Mouse (Mus musculus): Measurements from ENCODE around the gene Hs2st1.

The Hs2st1 gene

DNA sequence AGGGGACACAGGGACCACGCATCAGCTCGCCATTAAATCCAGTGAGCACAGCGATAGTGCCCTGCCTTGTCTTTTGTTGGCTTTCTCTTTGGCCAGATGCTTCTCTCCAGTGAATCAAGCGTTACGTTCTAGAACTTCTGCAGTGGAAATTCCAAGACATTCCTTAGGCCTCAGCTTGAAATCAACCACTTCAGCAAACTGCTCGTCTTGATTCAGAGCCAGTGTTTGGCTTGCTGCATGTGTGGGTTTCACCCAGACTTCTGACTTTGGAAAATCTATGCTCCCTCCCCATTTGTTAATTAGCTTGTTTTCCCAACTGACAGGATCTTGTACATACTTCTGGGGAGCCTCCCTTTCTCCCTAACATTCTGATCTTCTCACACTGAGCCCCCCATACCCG lies 16.8 kb upstream of the Hs2st1 start:
- DNase-seq (ENCODE audit: extremely low read depth, low read depth), result no peak

DNA sequence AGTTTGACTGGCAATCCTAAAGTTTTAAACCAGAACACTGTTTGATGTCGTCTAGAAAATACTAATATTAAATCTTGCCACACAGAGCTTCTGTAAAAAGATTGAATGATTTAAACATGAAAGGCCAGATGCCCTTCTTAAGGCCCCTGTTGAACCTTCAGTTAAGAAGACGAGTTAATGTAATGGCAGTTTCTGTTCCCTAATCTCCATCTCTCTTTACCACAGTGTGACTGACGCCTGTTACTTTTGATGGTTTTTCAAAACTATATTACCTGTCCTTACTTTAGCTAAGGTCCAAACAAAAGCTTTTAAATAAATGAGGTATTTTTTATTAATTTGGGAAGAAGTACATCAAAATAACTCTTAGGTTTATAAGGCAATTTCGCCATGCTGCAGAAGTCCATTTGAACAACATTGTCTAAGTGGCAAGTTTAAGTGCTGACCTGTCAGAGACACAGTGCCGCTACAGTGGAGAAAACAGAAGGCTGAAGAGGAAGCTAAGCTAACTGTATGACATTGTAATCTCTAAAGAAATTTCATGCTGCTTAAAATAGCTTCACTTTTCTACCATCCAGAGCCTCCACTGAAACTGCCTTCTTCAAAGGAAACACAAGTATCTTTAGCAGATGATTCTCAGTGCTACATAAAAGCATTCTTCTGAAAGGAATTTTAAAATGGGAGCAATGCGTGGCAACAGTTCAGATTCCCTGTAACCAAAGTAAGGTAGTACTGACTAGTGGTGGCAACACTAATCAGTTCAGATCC lies 15.0 kb upstream of the Hs2st1 start:
- no peak for DNase-seq (ENCODE audit: extremely low read depth, low read depth)

DNA sequence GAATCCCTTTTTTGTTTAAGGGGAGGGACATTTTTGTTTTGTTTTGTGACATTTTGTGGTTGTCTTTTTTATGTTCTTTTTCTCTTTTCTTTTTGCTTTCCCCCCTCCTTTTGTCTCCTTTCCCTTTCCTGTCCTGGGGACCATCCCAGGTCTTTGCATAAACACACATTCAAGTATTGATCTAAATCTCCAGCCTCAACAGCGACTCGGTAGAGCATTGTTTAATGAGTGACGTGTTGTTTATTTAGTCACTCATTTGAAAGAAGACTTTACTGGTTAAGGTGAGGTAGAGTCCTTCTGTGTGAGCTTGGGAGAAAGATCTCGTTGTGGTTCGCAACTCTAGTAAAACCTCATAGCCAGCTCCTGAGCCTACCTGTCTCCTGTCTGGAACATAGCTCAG lies 13.8 kb upstream of the Hs2st1 start:
- DNase-seq (ENCODE audit: extremely low read depth, low read depth), result no peak

DNA sequence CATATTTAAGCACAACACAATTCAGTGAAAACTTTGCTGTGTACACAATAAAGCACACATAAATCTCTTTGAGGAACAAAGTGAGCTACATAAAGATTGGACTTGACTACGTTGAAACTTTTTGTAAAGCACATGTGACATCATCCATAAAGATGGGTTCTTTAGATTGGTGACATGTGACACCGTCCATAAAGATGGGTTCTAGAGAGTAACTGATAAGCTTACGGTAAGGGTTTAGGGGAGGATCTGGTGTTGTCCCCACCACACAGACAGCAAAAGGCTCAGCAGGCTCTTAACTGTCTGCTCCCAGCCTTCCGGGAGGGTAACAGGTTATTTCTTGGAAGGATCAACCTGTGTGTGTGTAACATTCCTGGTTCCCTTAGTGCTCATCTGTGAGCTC lies 12.3 kb upstream of the Hs2st1 start:
- no peak for DNase-seq (ENCODE audit: extremely low read depth, low read depth)

DNA sequence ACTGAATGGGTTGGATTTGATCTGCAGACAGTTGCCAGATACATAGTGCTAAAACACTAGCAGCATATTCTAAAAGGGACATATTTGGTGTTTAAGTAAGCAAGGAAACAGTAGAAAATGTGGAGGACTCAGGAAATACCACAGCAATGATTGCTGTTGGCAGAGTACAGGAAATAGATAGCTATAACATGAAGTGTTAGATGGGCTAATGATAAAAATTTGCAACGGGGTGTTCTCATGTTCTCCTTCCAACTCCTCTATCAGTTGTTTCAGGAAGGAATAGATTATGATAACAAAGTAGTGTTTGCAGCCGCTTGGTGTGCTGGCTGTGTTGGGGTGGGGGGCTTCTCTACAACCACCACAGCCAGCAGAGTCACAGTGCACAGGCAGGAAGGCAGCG lies 11.9 kb upstream of the Hs2st1 start:
- no peak for DNase-seq (ENCODE audit: extremely low read depth, low read depth)

DNA sequence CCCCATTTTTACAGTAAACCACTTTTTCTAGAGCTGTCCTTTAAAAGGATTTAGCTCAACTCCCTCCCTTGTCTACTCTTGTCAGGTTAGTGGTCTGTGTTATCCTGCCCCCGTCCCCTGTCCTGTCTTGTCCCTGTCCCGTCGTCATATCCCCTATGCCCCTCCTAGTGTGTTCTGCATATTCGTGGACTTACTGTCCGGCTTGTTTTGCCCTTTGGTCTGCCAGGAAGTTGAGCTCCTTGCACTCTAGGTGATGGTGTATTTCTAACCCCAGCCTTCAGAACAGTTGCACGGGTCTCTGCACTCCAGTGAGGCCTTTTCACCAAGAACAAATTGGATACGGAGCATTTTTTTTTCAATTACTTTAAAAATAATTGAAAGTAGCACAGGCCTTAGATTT lies 10.3 kb upstream of the Hs2st1 start:
- DNase-seq (ENCODE audit: extremely low read depth, low read depth), result no peak

DNA sequence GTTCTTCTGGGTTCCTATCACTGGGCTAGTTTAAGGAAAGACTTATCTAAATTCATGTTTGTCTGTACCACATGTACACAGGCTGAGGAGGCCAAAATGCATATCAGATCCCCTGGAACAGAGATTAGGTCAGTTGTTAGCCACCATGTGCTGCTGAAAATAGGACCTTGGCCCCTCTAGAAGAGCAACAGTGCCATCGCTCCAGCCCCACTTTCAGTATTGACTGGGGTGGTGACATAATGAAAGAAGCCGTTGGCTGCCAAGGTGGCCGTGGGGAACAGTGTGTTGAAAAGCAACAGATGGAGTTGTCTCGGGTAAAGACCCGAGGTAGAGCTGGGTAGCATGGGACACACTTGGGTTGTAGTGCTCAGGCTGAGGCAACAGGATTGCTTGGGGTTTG lies 9.8 kb upstream of the Hs2st1 start:
- DNase-seq (ENCODE audit: extremely low read depth, low read depth), result no peak

DNA sequence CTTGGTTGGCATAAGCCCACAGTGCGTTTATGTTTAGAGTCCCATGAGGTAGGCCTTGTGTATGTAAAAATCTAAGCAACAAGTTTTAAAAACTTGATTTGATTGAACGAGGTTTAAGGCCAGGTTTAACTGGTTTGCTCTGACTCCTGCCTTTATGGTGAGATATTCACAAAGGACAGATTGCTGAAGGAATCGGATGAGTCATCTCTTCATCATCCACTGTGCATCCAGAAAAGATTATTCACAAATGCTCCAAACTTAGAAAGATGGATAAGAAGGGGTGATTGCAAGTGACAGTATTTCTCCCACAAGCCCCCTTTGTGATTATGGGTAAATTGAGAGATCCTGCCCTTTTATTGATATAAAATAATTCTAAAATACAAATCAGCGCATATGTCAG lies 8.9 kb upstream of the Hs2st1 start:
- no peak for DNase-seq (ENCODE audit: extremely low read depth, low read depth)

DNA sequence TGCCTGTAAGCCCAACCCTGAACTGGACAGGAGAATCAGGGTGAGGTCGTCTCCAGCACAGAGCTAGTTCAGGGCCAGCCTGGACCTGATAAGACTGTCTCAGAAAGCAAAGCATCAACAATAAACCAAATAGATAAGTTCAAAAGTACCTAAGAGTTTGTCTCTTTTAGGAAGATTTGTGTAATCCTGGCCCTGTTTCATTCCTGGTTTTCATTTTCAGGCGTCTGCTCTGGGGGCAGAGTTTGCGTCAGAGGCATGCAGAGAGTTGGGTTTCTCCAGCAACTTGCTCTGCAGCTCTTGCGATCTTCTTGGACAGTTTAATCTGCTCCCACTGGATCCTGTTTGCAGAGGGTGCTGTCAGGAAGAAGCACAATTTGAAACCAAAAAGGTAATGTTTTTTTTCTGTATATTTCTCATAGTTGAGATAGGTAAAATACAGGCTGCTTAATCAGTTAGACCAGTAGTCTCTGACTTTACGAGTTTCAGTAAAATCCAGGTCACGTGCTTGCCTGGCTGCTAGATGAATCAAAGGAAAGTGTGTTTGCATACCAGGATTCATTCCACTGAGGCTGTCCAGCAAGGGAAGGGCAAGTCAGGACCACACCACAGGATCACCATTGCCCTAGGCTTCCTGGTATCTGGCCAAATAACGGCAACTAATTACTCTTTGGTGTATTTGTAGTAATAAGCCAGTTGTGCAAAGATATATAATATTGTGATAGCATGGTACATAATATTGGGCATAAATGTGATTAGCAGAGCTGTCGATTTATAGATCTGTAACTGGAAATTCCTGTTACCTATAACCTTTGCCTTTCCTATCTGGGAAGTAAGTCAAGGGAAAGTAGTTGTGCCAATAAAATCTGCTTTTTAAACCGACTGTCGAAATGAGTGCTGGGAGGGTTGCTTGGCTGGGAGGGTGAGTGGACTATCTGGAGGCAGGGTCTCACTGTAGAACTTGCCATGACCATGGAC lies 7.7 kb upstream of the Hs2st1 start:
- DNase-seq (ENCODE audit: extremely low read depth, low read depth), result no peak

DNA sequence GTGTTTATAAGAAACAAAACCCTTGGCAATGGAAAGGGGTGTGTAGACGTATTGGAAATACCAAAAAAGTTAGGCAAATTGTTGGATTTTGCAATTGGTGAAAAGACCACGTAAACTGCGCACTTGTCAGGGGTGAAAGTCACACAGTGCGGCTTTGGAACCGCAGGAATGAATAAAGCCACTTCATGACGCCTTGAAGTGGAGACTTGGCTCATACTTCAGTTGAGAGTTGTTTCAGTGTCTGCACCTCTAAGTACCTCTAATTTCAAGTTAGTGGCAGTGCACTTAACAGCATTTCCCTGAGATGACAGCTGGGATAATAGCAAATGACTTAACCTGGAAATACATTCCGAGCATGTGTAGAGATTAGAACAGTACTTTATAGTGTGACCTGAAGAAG lies 4.3 kb upstream of the Hs2st1 start:
- DNase-seq (ENCODE audit: extremely low read depth, low read depth), result no peak

DNA sequence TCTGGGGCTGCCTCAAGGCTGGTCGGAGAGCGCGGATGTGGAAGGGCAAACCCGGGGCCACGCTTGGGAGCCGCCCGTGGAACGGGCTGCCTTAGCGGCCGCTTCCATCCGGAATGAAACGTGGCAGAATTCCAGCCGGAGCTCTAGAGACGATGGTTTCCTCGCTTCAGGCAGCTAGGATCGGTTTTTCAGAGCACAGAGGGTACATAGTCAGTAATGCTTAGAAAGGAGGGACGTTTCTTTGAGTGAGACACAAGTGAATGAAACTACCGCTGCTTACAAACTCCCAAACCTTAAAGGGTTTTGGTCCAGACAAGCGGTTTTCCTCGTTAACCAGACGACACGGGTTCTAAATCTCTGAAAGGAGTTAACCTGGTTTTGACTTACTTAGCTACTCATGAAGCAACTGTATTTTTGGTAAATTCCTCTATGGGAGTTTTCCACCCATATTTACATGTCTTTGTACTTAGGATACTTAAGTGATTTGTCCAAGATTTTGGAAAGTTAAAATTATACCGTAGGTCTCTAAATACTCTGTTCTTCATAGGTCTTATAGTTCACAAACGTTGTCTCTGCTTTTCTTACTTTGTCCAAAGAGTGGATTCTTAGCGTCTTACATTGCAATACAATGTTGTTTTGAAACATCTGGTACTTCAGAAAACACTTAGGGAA lies 971 bp upstream of the Hs2st1 start:
- DNase-seq (ENCODE audit: extremely low read depth, low read depth), result peak; percentile 26

DNA sequence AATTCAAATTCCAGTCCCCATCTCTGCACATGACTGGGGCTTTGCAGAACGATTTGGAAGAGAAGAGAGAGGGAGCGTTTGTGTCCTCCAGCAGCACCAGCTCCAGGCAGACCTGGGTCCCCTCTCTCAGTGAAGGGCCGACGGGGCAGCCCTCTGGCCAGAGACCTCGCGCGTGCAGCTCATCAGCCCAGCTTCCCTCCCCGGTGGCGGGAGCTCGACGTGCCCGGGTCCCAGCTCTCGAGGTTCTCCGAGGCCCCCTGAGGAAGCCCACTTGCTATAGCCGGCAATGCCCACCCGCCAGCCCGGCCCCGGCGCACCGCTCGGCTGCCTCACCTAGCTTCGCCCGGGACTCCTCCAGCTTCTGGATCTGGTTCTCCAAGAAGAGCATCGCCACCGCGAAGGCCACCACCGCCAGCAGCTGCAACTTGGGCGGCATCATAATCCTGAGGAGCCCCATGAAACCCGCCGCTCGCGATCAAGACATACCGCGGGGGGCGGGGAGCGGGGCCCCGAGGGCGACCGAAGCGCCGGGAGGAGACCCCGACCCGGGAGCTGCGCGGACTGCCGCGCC lies 495 bp downstream of the Hs2st1 start:
- no peak for DNase-seq (ENCODE audit: extremely low read depth, low read depth)

DNA sequence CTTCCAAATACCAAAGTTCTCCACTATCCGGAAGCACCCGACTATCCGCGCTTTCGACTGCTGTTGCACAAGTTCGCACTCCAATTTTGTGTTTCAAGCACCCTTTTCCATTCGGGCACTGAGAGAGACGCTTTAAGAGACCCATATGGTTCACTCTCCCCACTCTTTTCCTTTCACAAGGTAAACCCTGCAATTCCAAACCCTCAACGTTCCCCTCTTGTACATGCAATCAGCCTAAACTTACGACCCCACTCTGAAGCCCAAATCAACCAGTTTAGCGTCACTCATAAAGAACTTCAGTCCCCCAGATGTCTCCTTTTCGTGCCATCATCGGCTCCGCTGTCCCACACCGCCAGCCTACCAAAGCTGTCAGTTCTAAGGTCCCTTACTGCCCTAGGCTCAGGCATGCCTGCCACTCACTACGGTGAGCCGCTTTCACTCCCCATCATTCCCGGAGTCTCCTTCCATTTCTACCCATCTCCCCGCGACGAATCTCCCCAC lies 1.1 kb downstream of the Hs2st1 start:
- DNase-seq (ENCODE audit: extremely low read depth, low read depth), result peak; percentile 33

DNA sequence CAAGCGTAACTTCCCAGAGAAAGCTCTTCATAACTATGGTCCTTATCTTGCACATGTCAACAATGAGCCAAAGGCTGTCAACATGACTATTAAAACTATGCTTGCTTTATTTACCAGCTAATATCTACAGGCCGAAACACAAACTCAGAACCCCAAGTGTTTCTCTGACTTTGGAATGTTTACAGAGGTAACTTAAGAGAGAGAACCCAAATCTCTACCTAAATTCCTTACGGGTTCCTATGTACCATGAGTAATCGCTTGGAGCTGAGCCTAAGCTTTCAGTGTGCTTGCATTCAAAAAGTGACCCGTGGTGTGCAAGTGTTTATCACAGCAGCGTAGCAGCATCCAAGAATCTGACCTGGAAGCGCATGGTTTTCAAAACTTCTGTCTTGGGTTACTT lies 4.8 kb downstream of the Hs2st1 start:
- DNase-seq (ENCODE audit: extremely low read depth, low read depth), result no peak

DNA sequence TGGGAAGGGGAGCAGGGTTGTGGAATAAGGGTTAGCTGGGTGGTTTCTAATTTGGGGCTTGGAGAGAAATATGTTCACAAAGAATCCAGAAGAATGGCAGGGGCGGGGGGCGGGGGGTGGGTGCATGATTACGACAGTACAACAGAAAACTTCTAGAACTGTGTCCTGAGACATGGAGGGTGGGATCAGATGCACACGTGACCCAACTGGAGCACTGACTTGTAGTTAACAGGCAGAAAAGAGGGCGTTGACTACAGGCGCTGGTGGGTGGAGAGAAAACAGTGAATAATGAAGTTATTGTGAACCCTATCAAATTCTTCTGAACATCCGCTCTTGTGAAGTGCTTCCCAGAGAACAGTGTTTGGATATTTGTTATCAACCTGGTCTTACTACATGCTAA lies 6.1 kb downstream of the Hs2st1 start:
- no peak for DNase-seq (ENCODE audit: extremely low read depth, low read depth)

DNA sequence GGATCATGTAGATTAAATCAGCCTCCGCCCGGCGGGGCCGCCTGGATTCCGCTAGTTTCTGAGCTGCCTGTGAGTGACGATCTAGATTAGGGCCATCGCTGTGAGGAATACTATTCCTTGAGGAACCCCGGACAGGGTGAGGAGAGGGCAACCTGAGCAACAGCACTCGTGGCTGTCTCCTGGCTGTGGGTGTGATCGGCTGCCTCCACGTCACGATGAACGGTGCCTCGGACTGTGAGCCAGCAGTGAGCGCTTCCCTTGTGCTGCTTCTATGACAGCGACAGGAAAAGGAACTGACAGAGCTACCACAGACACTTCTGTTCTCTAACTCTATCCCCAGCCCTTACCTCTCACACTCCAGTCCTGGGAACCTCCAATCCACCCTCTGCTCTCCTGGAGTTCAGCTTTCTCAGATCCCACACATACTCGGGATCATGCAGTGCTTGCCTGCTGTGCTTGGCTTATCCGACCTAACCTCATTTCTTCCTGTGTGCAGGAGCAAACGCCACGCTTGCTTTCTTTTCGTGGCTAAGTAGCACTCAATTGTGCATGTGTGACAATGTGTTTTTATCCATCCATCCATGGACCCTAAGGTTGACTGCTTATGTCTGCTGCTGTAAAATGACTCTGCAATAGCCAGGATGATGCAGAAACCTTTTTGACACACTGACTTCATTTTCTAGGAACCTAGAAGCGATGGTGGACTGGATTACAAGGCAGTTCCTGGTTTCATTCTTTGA lies 8.3 kb downstream of the Hs2st1 start:
- DNase-seq (ENCODE audit: extremely low read depth, low read depth), result no peak

DNA sequence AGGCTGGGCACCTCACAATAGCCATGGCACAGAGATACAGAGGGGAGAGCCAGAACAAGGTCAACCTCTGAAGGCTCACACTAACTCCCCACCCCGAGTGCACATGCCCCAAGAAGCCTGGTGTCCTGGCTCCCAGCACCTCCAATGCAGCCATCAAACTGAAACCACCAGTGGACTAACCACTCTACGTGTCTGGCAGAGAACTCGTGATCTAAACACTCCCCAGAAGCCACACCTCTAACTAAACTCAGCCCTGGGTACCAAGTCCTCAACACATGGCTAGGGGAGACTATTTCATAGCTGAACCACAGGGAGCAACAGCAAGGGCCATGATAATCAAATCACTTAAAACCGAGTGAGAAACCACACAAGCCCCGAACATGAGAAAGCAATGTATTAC lies 11.7 kb downstream of the Hs2st1 start:
- DNase-seq (ENCODE audit: extremely low read depth, low read depth), result no peak

DNA sequence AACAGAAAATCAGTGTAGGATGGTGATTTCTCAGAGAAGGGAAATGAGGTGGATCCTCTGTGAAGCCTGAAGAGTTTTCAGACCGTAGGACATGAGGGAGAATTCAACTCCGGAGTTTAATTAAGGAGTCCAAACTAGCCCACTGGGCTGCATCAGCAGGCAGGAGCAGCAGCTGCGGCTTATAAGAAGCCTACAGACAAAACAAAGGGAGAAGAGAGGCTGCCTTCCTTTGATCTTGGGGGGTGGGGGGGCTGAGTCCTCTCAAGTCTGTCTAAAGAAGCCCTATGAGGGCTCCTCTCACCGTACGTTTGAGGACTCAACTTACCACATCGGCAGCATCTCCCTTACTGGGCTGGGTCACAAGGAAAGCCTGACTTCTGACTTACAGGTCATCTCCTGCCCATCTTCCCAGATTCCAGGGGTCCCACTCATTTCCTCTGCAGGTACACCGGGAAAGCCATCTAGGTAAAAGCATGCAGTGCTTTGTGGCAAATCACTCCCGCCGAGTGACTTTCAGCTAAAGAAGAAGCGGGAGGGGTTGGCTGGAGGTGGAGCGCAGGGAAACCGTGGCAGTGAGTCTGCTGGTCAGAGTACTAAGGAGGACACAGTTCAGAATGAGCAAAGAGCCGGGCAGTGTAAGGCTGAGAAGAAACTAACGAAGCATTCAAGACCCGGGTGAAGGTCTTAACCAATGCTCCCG lies 13.2 kb downstream of the Hs2st1 start:
- no peak for DNase-seq (ENCODE audit: extremely low read depth, low read depth)

DNA sequence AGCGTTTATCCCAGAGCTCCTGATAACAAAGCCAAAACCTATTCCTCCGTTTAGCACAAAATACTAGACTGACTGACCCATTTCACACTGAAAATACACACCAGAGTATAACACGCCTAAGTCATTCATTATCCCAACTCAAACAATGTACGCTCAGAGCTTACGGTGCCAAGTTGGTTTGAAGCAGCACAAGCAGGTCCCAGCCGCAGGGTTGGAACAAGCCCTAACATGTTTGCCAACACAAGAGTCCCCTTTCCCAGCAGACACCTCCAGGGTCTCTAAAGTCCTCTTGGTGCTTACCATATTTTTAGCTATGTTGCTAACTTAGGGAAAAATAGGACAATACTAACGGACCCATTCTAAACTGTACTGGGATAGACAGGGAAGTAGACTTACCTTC lies 14.8 kb downstream of the Hs2st1 start:
- DNase-seq (ENCODE audit: extremely low read depth, low read depth), result no peak

DNA sequence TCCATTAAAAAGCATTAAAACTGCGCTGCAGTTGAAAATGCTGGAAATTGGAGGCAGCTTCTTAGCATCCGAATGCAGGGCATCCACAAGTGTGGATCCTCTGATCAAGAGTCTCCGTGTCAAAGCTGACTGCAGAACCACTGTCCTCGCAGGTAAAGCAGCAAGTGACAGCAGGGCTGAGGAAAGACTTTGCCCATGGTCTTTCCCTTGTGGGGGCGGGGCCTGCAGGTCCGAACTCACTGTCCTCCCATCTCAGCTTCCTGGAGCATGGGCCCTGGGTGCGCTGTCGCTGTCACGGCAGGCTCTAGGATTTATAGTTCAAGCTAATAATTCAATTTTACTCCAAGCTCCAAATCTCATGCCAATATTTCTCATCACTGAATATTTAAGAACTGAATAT lies 15.5 kb downstream of the Hs2st1 start:
- no peak for DNase-seq (ENCODE audit: extremely low read depth, low read depth)
